Mouse (Mus musculus) heart, embryonic 11.5 days (tissue): ENCODE measurements around the gene Gm20489. TPM values are rescaled to one million over a fixed set of nuclear protein-coding genes. Genes with fewer than 3 reads are reported as not detected.
A peak's percentile ranks its signal among the peaks of the same experiment; 100 is the strongest.

Source experiments
- ATAC-seq: fragments of 200-750 bp; cut with Nextera tagmentation; replicated peaks from 2 replicates; pipeline ENCODE4 v1.8.0; 2017; ENCODE audit warnings: moderate library complexity; ENCODE audit not compliant: insufficient number of reproducible peaks, low FRiP score, low TSS enrichment
- H3K27ac ChIP-seq: fragments of 300-500 bp; sonication (generic); 2 replicates; pipeline ENCODE4 v1.5.1; 2014; ENCODE audit warnings: mild to moderate bottlenecking, low read depth, low read length
- H3K27me3 ChIP-seq: fragments of 300-500 bp; sonication (generic); 2 replicates; pipeline ENCODE4 v1.6.1; 2014; ENCODE audit warnings: mild to moderate bottlenecking, low read length, mixed read lengths; ENCODE audit not compliant: control insufficient read depth, insufficient read depth
- H3K36me3 ChIP-seq: fragments of 300-500 bp; sonication (generic); 2 replicates; pipeline ENCODE4 v1.6.1; 2014; ENCODE audit warnings: mild to moderate bottlenecking, low read length, moderate library complexity, mixed read lengths; ENCODE audit not compliant: control insufficient read depth, insufficient read depth
- H3K4me1 ChIP-seq: fragments of 300-500 bp; sonication (generic); 2 replicates; pipeline ENCODE4 v1.6.1; 2014; ENCODE audit warnings: low read length; ENCODE audit not compliant: control insufficient read depth, insufficient read depth
- H3K4me2 ChIP-seq: fragments of 300-500 bp; sonication (generic); 2 replicates; pipeline ENCODE4 v1.6.1; 2014; ENCODE audit warnings: mild to moderate bottlenecking, moderate library complexity
- H3K4me3 ChIP-seq: fragments of 300-500 bp; sonication (generic); 2 replicates; pipeline ENCODE4 v1.5.1; 2014; ENCODE audit warnings: low read depth, low read length
- H3K9ac ChIP-seq: fragments of 300-500 bp; sonication (generic); 2 replicates; pipeline ENCODE4 v1.6.1; 2014; ENCODE audit warnings: mild to moderate bottlenecking, low read depth, low read length, moderate library complexity
- H3K9me3 ChIP-seq: fragments of 300-500 bp; sonication (generic); replicated peaks from 2 replicates; pipeline ENCODE4 v1.6.1; 2016; ENCODE audit warnings: low read length; ENCODE audit not compliant: control insufficient read depth
- WGBS: fragments of 180-500 bp; shearing (Covaris S2); extraction: QIAGEN DNeasy Blood & Tissue Kit; methylation state at CpG from one replicate; pipeline ENCODE4 v1.1.7; 2014; ENCODE audit not compliant: insufficient replicate concordance; 5-methylcytosine and 5-hydroxymethylcytosine counted together
- polyA plus RNA-seq: library from polyadenylated mRNA; unstranded; fragments of >200 nt; fragmentation: Nextera tagmentation; extraction: Ambion mirVana; gene quantifications from 2 replicates; pipeline ENCODE4 v1.2.1, GENCODE M21; 2014

Gm20489 gene
- polyA plus RNA-seq, 1 experiment from 2014 or later, result not detected

DNA sequence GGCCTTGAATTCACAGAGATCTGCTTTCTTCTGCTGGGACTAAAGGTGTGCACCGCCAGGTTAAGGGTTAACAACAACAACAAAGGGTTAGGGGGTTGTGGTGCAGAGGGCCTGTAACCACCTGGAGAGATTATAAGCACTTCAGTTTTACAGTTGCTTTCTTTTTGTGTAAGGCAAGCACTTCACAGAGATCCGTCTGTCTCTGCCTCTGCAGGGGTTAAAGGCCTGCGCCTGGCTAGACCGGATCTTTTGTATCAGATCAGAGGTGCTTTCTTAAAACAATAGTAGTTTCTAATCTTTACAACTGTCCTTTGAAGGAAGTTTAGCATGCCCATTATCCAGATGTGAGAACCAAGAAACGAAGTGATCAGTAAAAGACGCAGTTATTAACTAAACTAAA, 4.6 kb upstream of the Gm20489 start:
- H3K9ac ChIP-seq, result peak overlapping the region; percentile 84
- peak overlapping the region; percentile 50 for H3K27ac ChIP-seq
- H3K9me3 ChIP-seq, result no peaks in the 10 kb centered on the region
- no peaks in the 10 kb centered on the region; the same call in 1 of the 2 replicates for H3K36me3 ChIP-seq
- ATAC-seq, result no peak
- H3K4me2 ChIP-seq, result peak overlapping the region; percentile 49
- H3K4me1 ChIP-seq, result no peaks in the 10 kb centered on the region
- WGBS, result 19% methylated on average over 6 of the region's 6 CpGs
- H3K27me3 ChIP-seq, result peaks cover 4% of the 10 kb centered on the region; the same call in 1 of the 2 replicates
- H3K4me3 ChIP-seq, result peak overlapping the region; percentile 64

GRCm38 (mm10) chrX:101268025-101268754, 633 bp downstream of the Gm20489 start, which contains the start of gene Il2rg:
Gene Il2rg (minus strand): TSS chrX:101268255.
- Histone ChIP-seq H3K9ac (no peak within 1 kb of the TSS), H3K9me3 (no peaks in the 10 kb centered on the region), H3K36me3 (no peaks in the 10 kb centered on the region), H3K27me3 (no peaks in the 10 kb centered on the region; the same call in 1 of the 2 replicates), H3K4me2 (0 out of 2 replicates have a peak within 1 kb of the TSS, but pooled peaks have one; percentile 3), H3K27ac (no peak within 1 kb of the TSS), H3K4me1 (no peaks in the 10 kb centered on the region), H3K4me3 (no peak within 1 kb of the TSS)
- no peak for ATAC-seq
- WGBS, result 51% methylated on average over 5 of the region's 5 CpGs

GRCm38 (mm10) chrX:101266631-101267030, 2.2 kb downstream of the Gm20489 start:
- no peak overlapping the region for H3K4me3 ChIP-seq
- no peaks in the 10 kb centered on the region for H3K4me1 ChIP-seq
- no peak overlapping the region for H3K9ac ChIP-seq
- 89% methylated on average over 6 of the region's 6 CpGs for WGBS
- no peak overlapping the region for H3K27ac ChIP-seq
- no peaks in the 10 kb centered on the region; the same call in 1 of the 2 replicates for H3K27me3 ChIP-seq
- H3K4me2 ChIP-seq, result no peak overlapping the region
- no peaks in the 10 kb centered on the region for H3K9me3 ChIP-seq
- H3K36me3 ChIP-seq, result no peaks in the 10 kb centered on the region
- no peak for ATAC-seq

DNA sequence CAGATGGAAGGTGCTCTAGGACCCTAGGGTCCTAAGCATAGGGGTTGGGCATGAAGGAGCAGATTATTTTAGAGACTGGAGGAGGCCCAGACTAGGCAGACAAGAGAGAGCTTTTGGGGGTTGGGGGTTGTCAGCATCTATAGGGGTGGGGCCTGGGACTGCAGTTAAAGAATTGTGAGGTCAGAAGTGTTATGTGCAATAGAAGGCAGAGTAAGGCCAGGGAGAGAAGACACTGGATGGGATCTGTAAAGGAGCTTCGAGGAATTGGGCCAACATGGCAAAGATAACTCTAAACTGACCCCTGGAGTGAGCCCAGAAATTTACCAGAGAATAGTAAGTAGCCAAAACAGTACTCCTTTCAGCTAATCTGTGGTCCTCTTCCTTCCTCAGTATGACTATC, 4.9 kb downstream of the Gm20489 start, which contains the start of gene Gm614:
TSS of gene Gm614 (minus strand) at position 101 of the 400 bp plus-strand sequence.
- no peak within 1 kb of the TSS for H3K4me2 ChIP-seq
- H3K4me3 ChIP-seq, result no peak within 1 kb of the TSS
- H3K4me1 ChIP-seq, result peaks cover 4% of the 10 kb centered on the region; the same call in 1 of the 2 replicates
- 86% methylated on average over 1 of the region's 1 CpGs for WGBS
- H3K36me3 ChIP-seq, result no peaks in the 10 kb centered on the region
- no peaks in the 10 kb centered on the region for H3K27me3 ChIP-seq
- no peak within 1 kb of the TSS for H3K9ac ChIP-seq
- no peak within 1 kb of the TSS for H3K27ac ChIP-seq
- no peaks in the 10 kb centered on the region for H3K9me3 ChIP-seq
- no peak for ATAC-seq

- ATAC-seq, result peak; percentile 60
- Histone ChIP-seq H3K4me3 (no peak overlapping the region), H3K4me1 (peaks cover 9% of the 10 kb centered on the region), H3K9me3 (no peaks in the 10 kb centered on the region), H3K4me2 (no peak overlapping the region; the same call in 1 of the 2 replicates), H3K27ac (peak overlapping the region; percentile 74), H3K9ac (no peak overlapping the region), H3K36me3 (no peaks in the 10 kb centered on the region), H3K27me3 (no peaks in the 10 kb centered on the region)
- 19% methylated on average over 10 of the region's 13 CpGs for WGBS
Measured at GRCm38 (mm10) chrX:101260441-101261325, 8.1 kb downstream of the Gm20489 start.

DNA sequence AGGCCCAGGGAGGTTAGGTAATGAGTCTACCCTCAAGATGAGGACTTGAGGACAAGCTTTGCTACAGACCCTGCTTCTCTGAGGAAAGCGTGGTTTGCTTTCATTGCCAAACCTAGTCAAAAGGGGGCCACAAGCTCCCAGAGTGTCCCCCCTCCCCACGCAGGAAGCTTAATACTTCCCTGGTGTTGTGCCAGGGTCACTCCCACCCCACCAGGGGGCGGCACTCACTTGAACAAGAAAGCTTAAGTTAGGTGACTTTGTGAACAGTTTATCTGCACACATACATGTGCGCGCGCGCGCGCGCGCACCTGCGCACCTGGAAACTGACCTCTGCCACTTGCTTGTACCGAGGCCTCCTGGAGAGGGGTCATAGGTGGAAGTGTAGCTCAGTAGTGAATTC, 12.2 kb downstream of the Gm20489 start:
- Histone ChIP-seq H3K4me1 (peaks cover 9% of the 10 kb centered on the region), H3K4me2 (peak overlapping the region; percentile 69), H3K27me3 (0 out of 2 replicates have a peak, but pooled peaks cover 3% of the 10 kb centered on the region), H3K9ac (no peak overlapping the region), H3K36me3 (no peaks in the 10 kb centered on the region), H3K4me3 (0 out of 2 replicates have a peak overlapping the region, but pooled peaks have one; percentile 65), H3K9me3 (no peaks in the 10 kb centered on the region), H3K27ac (no peak overlapping the region)
- WGBS, result 69% methylated on average over 13 of the region's 13 CpGs
- ATAC-seq, result no peak

GRCm38 (mm10) chrX:101254740-101255139, 14.1 kb downstream of the Gm20489 start:
- Histone ChIP-seq H3K27ac (peak overlapping the region; percentile 57; the same call in 1 of the 2 replicates), H3K4me2 (peak overlapping the region; percentile 69), H3K36me3 (no peaks in the 10 kb centered on the region), H3K27me3 (0 out of 2 replicates have a peak, but pooled peaks cover 3% of the 10 kb centered on the region), H3K4me1 (peaks cover 5% of the 10 kb centered on the region; the same call in 1 of the 2 replicates), H3K9me3 (no peaks in the 10 kb centered on the region), H3K4me3 (peak overlapping the region; percentile 65), H3K9ac (peak overlapping the region; percentile 67)
- 19% methylated on average over 26 of the region's 26 CpGs for WGBS
- ATAC-seq, result peak; percentile 16; the same call in 1 of the 2 replicates
